Mouse (Mus musculus) bone marrow, adult 2 months (tissue): Measurements from ENCODE around the gene Mttp. TPM values are rescaled to one million over a fixed set of nuclear protein-coding genes. Genes with fewer than 3 reads are reported as not detected.

Experiments
- H3K27ac ChIP-seq: fragments of 200-500 bp; 2 replicates; pipeline ENCODE4 v1.5.1; 2012; ENCODE audit warnings: low read depth, mild to moderate bottlenecking, control low read depth, inconsistent platforms, low read length; ENCODE audit not compliant: control insufficient read depth, poor library complexity, insufficient read depth
- H3K4me1 ChIP-seq: fragments of 200-500 bp; 2 replicates; pipeline ENCODE4 v1.6.1; 2011; ENCODE audit warnings: low read length; ENCODE audit not compliant: control insufficient read depth, insufficient read depth
- H3K4me3 ChIP-seq: fragments of 200-500 bp; replicated peaks from 2 replicates; pipeline ENCODE3; 2011; ENCODE audit warnings: mild to moderate bottlenecking, low read depth, low read length, control low read depth; ENCODE audit not compliant: control insufficient read depth
- CTCF ChIP-seq: fragments of 200-500 bp; IDR thresholded peaks from 2 replicates; pipeline ENCODE4 v1.5.1; 2011; ENCODE audit warnings: low read length, control low read depth; ENCODE audit not compliant: control insufficient read depth, insufficient read depth
- POLR2A ChIP-seq: fragments of 200-500 bp; IDR thresholded peaks from 2 replicates; pipeline ENCODE4 v1.6.1; 2011; ENCODE audit warnings: low read depth, mild to moderate bottlenecking, control low read depth, low read length, borderline replicate concordance; ENCODE audit not compliant: control insufficient read depth
- WGBS: fragments of 180-500 bp; shearing (Covaris S2); methylation state at CpG from one replicate; pipeline ENCODE4 v1.1.7; 2018; 5-methylcytosine and 5-hydroxymethylcytosine counted together
- polyA plus RNA-seq: library from polyadenylated mRNA; stranded (reverse); fragments of >200 nt; gene quantifications from 2 replicates; pipeline ENCODE4 v1.2.4, GENCODE M21; 2011; ENCODE audit warnings: low replicate concordance; ENCODE audit not compliant: missing spikeins, insufficient read depth, insufficient read length

Gene Mttp
- polyA plus RNA-seq, 1 experiment = 0.82 TPM

GRCm38 (mm10) chr3:138068103-138068502, 76.7 kb downstream of the Mttp start:
- no peaks in the 10 kb centered on the region for H3K4me1 ChIP-seq
- TF ChIP-seq POLR2A (no peak), CTCF (no peak)
- no peak overlapping the region for H3K27ac ChIP-seq
- WGBS = 89% methylated on average over 12 of the region's 12 CpGs
- no peak overlapping the region for H3K4me3 ChIP-seq

- Histone ChIP-seq H3K4me3 (no peak within 1 kb of the TSS), H3K4me1 (no peaks in the 10 kb centered on the region), H3K27ac (no peak within 1 kb of the TSS)
- no peak for TF ChIP-seq CTCF
- TF ChIP-seq POLR2A = no peak
- WGBS = 86% methylated on average over 12 of the region's 12 CpGs
Measured at GRCm38 (mm10) chr3:138067288-138067687, 77.5 kb downstream of the Mttp start, which contains the start of gene Gm5105. Gm5105 (minus strand) TSS chr3:138067388.

DNA sequence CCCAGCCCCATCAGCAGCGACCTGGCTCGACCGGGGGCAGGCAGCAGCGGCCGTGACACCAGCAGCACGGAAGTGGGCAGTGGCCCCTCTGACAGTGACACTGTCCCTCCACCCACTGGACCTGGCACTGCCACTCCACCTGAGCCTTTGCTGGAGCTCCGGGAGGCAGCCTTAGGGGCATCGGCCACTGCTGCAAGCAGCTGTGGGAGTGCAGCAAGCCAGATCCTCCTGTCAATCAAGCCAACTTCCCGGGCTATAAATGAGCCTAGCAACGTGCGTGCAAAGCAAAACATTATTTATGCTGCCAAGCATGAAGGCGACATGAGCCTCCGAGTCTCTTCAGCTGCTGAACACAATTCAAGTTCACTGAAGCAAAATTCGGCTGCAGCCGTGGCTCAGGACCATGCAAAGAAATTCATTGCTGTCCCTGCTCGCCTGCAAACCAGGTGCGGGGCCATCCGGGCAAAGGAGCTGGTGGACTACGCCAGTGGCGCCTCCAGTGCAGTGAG, 78.4 kb downstream of the Mttp start:
- no peaks in the 10 kb centered on the region; the same call in 1 of the 2 replicates for H3K4me1 ChIP-seq
- TF ChIP-seq CTCF (no peak), POLR2A (no peak)
- no peak overlapping the region for H3K27ac ChIP-seq
- WGBS = 78% methylated on average over 20 of the region's 20 CpGs
- H3K4me3 ChIP-seq = no peak overlapping the region

DNA sequence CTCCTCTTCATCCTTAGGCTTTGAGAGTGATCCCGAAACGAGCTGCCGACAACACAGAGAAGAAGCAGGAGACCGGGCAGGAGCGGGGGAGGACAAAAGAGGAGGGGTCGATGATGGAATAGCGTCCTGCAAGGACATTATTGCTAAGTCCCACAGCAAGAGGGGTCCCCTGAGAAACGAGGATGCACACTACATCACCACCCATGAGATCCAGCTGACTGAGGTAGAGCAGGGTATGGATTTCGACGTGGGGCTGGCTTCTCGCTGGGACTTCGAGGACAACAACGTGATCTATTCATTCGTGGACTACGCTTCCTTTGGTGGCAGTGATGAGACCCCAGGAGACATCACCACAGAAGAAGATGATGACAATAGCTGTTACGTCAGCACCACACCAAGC, 78.8 kb downstream of the Mttp start:
- Histone ChIP-seq H3K4me1 (no peaks in the 10 kb centered on the region; the same call in 1 of the 2 replicates), H3K4me3 (no peak overlapping the region), H3K27ac (no peak overlapping the region)
- 90% methylated on average over 16 of the region's 16 CpGs for WGBS
- TF ChIP-seq POLR2A = no peak
- TF ChIP-seq CTCF = no peak

- no peaks in the 10 kb centered on the region; the same call in 1 of the 2 replicates for H3K4me1 ChIP-seq
- TF ChIP-seq CTCF (no peak), POLR2A (no peak)
- H3K27ac ChIP-seq = no peak within 1 kb of the TSS
- H3K4me3 ChIP-seq = no peak within 1 kb of the TSS
- WGBS = 87% methylated on average over 33 of the region's 33 CpGs
Measured at GRCm38 (mm10) chr3:138064732-138065645, 79.8 kb downstream of the Mttp start, which contains the start of gene 1110002E22Rik. 1110002E22Rik (plus strand) TSS chr3:138065052.

- no peak overlapping the region for H3K27ac ChIP-seq
- no peak overlapping the region for H3K4me3 ChIP-seq
- no peaks in the 10 kb centered on the region; the same call in 1 of the 2 replicates for H3K4me1 ChIP-seq
- 43% methylated on average over 14 of the region's 14 CpGs for WGBS
- TF ChIP-seq POLR2A (no peak), CTCF (no peak)
Measured at GRCm38 (mm10) chr3:138063731-138064329, 80.9 kb downstream of the Mttp start.

DNA sequence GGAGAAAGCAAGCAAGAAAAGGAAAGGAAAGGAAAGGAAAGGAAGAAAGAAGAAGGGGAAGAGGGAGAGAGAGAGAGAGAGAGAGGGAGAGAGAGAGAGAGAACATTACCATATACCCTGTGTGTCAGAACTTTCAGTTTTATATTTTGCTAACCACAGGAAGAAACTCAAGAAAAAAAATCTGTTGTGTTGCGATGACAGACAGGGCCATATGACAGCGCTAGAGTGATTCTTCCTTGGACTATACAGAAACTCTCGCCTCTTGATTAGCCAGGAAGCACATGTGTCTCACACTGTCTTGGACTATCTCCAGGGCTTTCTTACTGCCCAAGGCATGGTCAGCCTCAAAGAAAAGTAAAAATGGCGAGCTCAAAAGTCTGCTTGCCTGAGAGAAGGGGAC, 82.1 kb downstream of the Mttp start:
- H3K4me1 ChIP-seq = no peaks in the 10 kb centered on the region; the same call in 1 of the 2 replicates
- no peak overlapping the region for H3K4me3 ChIP-seq
- H3K27ac ChIP-seq = no peak overlapping the region
- TF ChIP-seq POLR2A (no peak), CTCF (no peak)
- WGBS = 22% methylated on average over 4 of the region's 4 CpGs

- Histone ChIP-seq H3K4me3 (no peak overlapping the region), H3K27ac (no peak overlapping the region), H3K4me1 (no peaks in the 10 kb centered on the region; the same call in 1 of the 2 replicates)
- TF ChIP-seq CTCF (no peak), POLR2A (no peak)
- 24% methylated on average over 9 of the region's 9 CpGs for WGBS
Measured at GRCm38 (mm10) chr3:138061205-138061911, 83.4 kb downstream of the Mttp start.

DNA sequence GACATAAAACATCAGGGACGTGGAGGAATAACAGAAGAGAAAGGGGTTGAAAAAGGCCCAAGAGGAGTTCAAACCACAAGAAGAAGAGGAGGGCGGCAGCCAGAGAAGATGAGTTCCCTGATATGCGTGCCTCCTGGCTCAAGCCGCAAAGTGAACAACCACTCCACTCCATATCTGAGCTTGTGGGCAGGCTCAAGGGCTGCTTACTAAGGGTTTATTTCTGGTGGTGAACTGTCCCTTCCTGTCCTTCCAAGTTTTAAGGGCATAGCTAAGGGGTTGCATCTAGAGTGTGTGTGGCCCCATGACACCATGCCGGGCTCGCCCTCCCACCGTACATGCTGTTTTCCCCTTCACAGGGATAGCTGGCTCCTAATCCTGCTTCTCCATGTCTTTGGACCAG, 84.3 kb downstream of the Mttp start:
- TF ChIP-seq POLR2A (no peak), CTCF (no peak)
- no peaks in the 10 kb centered on the region; the same call in 1 of the 2 replicates for H3K4me1 ChIP-seq
- H3K27ac ChIP-seq = no peak overlapping the region
- H3K4me3 ChIP-seq = no peak overlapping the region
- WGBS = 52% methylated on average over 7 of the region's 7 CpGs
